Mouse (Mus musculus) adrenal gland (tissue): Measurements from ENCODE around the gene Slc15a2.

ENCODE experiments used
- intact Hi-C: fragments of 180-260 bp; cut with DNase I; formaldehyde crosslinking; loops from one replicate; pipeline ENCODE4 v1.15.1; 2025

The Slc15a2 gene

DNA sequence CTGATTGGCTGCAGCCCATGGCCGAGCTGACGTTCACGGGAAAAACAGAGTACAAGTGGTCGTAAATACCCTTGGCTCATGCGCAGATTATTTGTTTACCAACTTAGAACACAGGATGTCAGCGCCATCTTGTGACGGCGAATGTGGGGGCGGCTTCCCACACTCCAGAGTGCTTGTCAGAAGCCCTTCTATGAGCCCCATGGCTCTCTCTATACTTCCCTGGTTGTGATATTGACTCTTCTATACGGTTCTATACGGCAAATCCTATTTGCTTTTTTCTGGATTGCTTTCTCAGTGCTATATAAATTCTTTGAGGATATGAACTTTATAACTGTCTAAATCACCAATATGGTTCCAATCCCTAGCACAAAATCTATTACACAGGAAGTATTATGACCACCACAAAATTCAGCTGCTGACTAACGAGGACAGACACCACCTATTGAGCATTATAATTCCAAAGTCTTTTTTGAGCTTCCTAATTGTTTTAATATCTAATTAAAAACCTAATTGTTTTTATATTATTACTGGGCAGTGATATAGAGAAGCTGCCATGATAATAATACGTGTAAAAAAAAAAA is 14.5 kb downstream of the Slc15a2 start:
- intact Hi-C loops = no loop called here

DNA sequence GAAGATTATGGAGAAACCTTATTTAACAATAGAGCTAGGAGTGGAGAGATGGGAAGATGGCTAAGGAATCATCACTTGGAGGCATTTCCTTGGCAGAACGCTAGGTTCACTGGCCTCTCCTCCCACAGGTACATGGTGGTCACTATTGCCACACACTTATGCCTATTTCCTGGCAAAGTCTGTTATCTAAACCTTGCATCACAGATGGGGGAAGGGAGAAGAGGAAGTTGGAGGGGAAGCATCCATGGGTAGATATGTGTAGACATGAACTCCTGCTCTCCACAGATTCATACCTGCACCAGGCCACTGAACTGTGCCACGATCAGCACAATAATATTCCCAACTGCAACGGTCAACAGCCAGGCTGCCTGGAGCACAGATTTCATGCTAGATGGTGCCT is 32.8 kb downstream of the Slc15a2 start:
- intact Hi-C loops = no loop called here

DNA sequence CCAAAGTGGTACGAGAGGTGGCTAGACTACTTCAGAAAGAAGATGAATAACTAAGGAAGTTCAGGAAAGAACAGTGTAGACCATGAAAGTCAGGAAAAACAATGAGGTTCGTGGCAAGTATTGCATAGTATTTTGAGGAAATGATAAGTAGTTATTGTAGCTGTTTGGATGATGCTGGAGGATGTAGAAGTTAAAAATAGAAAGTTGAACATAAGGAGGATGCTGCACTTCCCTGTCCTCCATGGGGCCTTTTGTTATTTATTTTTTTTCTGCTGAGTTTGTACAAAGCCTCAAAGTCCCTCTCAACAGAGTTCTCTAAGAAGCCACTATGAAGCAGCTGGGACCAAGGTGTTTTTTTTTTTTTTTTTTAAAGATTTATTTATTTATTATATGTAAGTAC is 37.0 kb downstream of the Slc15a2 start:
- intact Hi-C loops = no loop called here

DNA sequence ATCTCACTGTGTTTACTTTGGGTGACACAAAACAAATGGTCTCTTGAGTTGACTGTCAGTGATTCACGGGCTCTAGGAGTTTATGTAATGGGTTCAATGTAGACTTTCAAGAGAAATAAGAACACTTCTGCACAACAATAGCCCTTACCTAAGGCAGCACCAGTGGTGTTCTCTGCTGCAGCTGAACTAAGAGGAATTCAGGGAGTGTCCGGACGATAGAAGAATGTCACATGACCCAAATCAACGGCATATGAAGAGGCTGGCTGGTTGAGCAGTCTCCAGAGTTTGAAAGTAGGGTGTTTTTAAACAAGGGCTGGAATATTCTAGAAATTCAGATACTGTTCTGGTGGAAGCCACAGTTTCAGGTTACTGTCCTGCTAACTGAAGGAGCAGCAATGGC is 37.7 kb downstream of the Slc15a2 start:
- intact Hi-C loops = no loop called here

DNA sequence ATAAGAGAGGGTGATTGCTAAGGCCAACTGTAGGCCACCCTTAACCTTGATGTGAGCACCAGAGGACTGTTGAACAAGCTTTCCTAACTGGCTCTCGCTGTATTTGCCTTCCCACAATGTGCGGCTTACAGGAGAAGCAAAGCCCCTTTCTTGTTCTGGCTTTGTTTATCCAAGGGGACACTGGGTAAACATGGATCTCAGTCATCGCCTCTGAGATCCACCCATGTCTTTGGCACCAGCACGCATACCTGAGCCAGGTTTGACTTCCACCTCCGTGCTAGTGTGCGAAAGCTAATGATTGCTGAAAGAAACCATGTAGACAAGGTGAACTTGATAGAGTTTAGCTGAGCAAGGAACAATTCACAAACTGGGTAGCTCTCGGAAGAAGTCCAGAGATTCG is 41.2 kb downstream of the Slc15a2 start:
- intact Hi-C loops = no loop called here

DNA sequence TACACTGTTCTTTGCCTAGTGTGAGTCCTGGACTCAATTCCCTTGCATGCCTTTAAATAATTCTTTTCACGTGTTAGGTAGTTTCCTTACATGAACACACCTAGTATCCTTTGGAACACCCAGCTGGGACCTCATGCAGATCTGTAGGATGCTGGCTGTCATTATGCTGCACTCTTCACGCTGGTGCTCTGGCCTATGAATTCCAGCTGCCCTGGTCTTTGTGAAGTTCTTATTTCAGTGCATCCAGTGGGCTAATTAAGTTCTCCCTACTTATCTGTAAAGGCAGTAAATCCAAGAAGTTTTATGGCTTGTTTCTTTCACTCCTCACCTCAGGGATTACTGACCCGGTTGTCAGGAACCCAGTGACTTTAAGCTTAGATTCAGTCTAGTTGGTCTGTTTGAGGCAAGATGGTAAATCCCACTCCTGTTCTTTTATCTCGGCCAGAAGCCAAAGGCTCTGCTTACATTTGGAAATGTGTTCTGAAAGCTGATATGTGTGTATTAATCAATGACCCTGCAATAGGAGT is 45.3 kb downstream of the Slc15a2 start:
- intact Hi-C loops = no loop called here

DNA sequence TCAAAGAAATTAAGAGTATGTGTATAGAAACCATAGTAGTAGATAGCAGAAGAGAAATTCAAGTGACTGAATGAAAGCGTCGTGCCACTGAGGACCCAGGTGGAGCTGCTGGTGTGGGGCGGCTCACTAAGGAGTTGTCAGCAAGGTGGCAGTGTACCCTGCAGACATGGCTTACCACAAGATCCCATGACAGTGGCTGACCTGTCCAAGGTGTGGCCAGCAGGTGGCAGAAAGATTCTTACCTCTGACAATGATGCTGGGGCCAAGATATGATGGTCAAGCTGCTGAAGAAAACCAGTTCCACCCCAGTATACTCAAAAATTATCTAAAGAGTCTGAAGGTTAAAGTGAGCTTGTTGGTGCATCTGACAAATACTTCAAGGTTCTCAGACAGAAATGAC is 49.3 kb downstream of the Slc15a2 start:
- intact Hi-C loops = no loop called here

DNA sequence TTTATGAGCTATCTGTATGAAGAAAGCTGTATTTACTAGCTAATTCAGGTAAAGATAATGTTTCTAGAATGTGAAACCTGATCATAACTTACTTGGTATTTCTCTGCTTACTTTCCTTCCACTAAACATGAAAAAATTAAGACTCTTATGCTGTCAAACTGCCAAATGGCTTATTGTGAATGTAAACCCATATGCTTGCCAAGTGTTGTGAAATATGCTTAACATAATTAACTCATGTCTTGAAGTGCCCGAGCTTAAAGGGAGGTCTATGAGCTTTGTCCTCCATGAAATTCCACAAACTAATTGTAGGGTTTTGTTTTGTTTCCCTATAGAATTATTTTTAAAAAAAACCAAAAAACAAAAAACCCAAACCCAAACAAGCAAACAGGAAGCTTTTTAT is 50.9 kb downstream of the Slc15a2 start:
- intact Hi-C loops = no loop called here

DNA sequence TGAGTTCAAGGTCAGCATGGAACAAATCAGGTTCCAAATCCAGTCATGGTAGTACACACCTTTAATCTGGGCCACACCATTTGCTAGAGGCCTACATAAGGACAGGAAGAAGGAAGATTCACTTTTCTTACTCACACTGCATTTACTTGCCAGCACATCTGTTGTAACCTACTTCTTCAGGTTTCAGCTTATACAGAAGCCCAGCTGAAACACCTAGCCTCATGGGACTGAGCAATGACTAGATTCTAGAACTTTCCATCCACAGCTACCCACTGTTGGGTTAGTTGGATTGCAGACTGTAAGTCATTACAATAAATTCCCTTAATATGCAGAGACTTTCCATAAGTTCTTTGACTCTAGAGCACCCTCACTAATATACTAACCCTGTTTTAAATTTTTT is 52.2 kb downstream of the Slc15a2 start:
- intact Hi-C loops = no loop called here

DNA sequence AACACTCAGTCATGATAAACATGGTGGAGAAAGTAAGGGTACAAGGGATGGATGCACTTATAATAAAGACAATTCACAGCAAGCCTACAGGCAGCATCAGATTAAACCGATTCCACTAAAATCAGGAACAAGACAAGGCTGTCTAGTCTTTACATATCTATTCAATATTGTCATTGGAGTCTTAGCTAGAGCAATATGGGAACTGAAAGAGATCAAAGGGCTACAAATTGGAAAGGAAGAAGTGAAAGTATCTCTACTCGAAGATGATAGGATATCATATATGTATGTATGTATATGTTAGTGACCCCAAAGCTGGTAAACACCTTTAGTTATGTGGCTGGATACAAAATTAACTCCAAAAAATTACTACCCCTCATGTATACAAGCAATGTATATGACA is 55.8 kb downstream of the Slc15a2 start:
- intact Hi-C loops = loop anchor here (10.0 kb wide), 1 partner anchor 86 kb away; no protein-coding TSS in a partner anchor

DNA sequence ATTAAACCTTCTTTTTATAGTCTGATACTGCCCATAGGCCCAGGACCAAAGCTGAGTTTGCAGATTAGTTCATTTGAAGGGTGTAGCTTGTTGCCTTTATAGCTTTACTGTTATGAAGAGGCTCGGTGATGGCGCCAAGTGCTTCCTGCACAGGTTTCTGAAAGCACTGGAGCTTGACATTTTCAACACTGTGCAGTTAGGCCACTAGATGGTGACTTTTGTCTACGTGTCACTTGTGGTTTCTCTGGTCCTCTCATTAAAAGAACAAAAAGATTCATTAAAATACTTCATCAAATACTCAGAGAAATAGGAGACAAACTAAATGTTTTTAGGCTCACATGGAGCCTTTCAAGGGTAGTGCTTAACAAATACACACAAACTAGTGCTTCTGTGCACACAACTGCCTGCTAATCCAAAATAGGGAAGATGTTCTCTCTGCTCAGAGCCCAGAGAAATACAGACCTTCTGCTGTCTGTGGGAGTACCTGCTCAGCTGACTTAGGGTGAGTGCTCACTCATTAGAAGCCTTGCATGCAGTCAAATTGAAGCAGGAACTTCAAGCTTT is 60.8 kb downstream of the Slc15a2 start:
- intact Hi-C loops = loop anchor here (10.0 kb wide), 1 partner anchor 91 kb away; no protein-coding TSS in a partner anchor

DNA sequence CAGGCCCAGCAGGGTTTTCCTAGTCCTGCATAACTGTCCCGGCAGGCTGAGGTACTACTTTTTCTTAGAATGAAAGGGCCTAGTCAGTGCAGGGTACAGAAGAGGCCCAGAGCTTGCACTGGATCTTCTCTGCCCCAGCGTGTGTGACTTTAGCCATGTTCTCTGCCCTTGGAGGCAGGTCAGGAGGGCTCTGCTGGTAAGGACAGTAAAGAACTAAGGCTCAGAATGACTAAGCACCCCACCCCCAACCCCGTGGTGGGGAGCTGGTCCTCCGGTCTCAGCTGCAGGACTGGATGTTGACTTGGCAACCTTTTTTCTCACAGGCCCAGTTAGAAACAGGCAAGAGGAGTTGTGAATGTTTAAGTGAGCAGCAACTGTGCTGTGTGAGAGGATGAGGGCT is 62.0 kb downstream of the Slc15a2 start:
- intact Hi-C loops = loop anchor here (10.0 kb wide), 1 partner anchor 92 kb away; no protein-coding TSS in a partner anchor

DNA sequence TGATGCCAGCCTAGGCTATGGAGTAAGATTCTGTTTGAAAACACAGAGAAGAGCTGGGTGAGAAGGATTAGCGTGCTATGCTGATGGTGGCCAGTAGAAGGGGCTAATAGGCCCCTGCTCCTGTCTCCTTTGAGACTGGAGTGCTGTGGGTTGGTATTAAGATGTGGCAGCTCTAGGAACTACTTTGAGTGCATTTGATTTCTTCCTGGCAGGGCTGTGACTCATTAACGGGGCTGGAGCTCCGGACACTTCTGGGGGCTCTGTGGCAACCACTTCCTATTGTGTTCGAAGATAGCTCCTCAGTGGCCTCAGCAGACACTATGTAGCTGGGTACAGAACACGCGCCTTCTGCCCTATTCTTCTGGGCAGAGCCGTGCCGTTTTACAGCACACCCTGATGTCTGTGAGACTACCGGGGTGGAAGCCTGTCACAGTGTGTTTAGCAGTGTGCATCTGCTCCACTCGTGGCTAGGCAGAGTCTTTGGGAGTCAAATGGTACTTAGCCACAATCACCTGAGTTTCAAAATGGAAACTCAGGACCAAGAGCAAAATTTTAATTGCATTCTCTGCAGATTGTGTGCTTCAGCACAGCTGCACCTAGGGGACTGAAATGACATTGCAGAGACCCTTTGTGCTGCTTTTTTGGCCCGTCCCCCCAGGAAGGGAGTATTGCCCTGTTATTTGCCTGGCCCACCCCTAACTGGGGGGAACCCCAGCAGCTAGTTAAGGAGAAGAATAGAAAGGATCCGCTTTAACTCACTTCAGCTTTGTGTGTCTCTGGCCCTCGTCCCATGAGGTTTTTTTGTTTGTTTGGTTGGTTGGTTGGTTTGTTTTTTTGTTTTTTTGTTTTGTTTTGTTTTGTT is 64.3 kb downstream of the Slc15a2 start:
- intact Hi-C loops = loop anchor here (10.0 kb wide), 1 partner anchor 94 kb away; no protein-coding TSS in a partner anchor

DNA sequence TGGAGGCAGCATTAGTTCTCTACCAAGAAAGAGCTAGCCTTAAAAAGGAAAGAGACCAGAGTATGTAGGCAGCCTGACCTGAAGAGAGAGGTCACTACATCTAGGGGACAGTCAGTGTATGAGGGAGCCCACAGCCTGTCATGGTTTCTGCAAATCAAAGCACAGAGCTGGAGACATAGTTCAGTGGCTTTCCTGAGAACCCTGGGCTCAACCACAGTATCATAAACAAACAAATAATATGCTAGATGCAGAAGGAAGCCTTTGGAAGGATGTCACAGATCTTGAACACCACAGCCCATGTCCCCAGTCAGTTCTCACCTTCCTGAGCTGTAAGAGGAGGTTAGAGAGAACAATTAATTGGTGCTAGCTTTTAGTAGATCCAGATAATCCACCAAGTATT is 66.1 kb downstream of the Slc15a2 start:
- intact Hi-C loops = no loop called here

DNA sequence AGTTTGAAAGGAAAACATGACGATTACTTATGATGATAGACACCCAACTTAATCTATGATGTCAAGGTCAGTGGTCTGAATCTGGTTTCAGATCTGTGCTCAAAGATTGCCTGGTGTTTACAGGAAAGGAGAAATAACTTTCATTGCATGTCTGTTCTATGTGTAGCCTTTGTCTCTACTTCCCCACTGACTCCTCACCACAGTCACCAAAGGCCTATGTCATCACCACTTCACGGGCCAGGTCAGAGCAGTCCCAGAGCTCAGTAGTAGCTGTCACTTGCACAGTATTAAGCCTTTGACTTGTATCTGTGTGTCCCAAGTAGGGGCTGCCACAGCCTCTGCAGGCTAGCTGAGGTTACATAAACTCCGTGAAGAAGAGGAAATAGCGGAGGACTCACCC is 67.3 kb downstream of the Slc15a2 start:
- intact Hi-C loops = no loop called here

DNA sequence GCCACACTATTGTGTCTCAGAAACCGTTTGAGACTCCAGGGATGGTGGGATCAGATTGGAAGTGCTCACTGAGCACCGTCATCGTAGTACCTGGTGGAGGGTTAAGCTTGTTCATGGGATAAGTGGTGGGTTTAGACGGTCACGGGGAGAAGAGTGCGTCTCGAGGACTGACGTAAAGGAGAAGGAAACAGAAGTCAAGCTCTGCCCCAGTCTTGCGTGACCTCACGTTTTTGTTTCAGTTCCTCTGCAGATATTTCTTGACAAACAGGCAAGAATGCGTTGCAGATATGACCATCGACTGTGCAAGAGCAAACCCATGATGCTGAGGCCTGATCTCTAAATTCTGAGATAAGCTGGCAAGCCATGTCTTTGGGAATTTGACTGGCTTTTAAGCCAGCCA is 73.0 kb downstream of the Slc15a2 start:
- intact Hi-C loops = no loop called here

DNA sequence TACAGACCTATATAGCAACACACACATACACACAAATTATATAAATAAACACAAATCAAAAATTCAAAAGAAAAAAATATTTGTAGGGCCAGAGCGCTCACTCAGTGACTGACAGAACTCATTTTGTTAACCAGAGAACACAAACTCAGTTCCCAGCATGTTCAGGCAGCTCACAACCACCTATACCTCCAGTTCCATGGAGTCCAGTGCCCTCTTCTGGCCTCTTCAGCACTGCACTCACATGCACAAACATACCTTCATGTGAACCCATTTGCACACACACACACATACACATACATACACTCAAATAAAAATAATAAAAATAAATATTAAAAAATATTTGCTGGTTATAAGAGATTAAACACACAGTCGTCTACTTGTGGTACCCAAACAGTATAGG is 74.0 kb downstream of the Slc15a2 start:
- intact Hi-C loops = no loop called here

DNA sequence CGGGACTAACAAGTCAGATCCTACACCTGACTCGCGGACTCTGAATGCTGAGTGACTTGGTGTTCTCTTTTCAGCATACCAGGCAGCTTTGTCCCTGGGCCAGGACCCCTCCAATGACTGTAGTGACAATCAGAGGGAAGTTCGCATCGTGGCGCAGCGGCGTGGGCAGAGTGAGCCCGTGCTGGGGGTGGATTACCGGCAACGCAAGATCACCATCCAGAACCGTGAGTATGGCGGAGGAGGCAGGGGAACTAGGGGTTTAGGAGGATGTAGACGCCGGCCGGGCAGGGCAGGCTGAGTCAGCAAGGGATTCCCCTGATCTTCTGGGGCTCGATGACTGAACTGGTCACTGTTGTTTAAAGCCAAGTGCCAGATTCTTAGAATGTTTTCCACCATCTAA is 75.4 kb downstream of the Slc15a2 start:
- intact Hi-C loops = no loop called here

DNA sequence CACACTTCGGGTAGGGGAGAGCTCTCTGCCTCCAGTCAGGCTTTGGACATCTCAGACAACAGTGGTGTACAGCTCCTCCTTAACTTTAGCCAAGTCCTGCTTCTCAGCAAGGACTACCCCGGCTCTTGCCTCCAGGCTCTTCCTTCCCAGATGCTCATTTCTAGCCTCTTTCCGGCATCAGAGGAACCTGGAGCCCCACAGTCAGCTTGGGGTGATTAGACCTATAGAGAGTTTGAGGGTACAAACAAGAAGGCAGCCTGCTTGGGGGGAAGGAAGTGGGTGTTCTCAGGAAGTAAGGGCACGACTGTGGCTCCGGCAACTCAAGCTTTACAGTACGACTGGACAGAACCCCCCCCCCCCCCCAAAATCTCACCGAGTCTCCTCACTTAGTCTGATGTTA is 76.0 kb downstream of the Slc15a2 start:
- intact Hi-C loops = no loop called here

DNA sequence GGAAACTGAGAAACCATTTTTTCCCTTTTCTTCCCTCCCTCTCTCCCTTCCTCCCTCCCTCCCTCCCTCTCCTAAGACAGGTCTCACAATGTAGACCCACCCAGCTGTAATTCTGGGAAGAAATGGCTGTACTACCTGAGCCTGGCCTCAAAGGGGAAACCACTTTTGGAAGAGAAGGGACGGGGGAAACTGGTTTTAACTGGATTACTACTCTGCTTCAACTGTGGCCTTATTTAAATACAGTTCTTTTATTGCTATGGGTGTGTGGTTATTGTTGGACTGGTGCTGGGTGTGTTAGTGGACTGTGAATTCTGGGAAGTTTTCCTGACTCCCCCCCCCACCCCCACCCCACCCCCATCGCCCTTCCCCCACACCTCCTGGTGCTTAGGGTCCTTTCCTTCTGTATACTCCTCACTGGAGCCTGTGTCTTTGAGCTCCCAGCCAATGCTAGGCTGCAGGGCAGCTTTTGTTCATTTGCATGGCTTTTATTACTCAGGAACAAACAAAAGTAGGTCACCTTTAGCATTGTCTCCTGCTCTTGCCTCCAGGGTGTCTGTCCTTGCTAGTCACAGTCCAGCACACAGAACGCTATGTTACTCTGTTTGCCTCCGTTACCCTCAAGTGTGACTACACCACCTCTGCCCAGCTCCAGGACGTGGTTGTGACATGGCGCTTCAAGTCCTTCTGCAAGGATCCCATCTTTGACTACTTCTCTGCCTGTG is 76.9 kb downstream of the Slc15a2 start:
- intact Hi-C loops = no loop called here

DNA sequence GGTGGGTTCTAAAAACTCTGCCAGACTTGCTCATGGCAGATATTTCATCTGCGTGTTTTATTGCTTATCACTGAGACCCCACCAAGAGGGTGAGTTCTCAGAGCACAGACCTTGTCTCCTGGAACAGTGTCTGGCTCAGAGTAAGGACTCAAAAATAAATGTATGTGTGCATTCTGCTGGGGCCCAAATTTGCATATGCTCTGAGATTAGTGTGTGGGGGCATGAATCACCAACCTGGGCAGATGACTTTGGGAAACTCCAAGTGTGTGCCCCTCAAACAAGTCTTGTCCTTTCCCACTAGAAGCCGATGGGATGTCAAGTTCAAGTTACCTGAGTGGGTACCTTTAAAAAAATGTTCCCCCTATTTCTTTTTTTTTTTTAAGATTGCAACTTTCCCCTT is 84.3 kb downstream of the Slc15a2 start:
- intact Hi-C loops = no loop called here
